Mouse (Mus musculus) heart, embryonic 12.5 days (tissue): ENCODE results near the gene Ndc80. TPM values are rescaled to one million over a fixed set of nuclear protein-coding genes. Genes with fewer than 3 reads are reported as not detected.
"Not testable (repeated sequence)": the region's sequence is repeated elsewhere in the genome, so short reads cannot be mapped to it uniquely, and the experiment has no call there.

Experiments used
- ATAC-seq: fragments of 200-750 bp; cut with Nextera tagmentation; 2 replicates; pipeline ENCODE4 v1.8.0; 2017; ENCODE audit warnings: moderate TSS enrichment, moderate library complexity; ENCODE audit not compliant: insufficient number of reproducible peaks, low FRiP score
- H3K27ac ChIP-seq: fragments of 300-500 bp; sonication (generic); 2 replicates; pipeline ENCODE4 v1.5.1; 2016; ENCODE audit warnings: mild to moderate bottlenecking, moderate library complexity; ENCODE audit not compliant: poor library complexity, severe bottlenecking
- H3K27me3 ChIP-seq: fragments of 300-500 bp; sonication (generic); replicated peaks from 2 replicates; pipeline ENCODE4 v1.6.1; 2016; ENCODE audit warnings: mild to moderate bottlenecking, moderate library complexity
- H3K36me3 ChIP-seq: fragments of 300-500 bp; sonication (generic); 2 replicates; pipeline ENCODE4 v1.6.1; 2016; ENCODE audit warnings: mild to moderate bottlenecking, moderate library complexity
- H3K4me1 ChIP-seq: fragments of 300-500 bp; sonication (generic); replicated peaks from 2 replicates; pipeline ENCODE4 v1.6.1; 2016; ENCODE audit warnings: mild to moderate bottlenecking
- H3K4me2 ChIP-seq: fragments of 300-500 bp; sonication (generic); 2 replicates; pipeline ENCODE4 v1.6.1; 2016; ENCODE audit warnings: mild to moderate bottlenecking, moderate library complexity
- H3K4me3 ChIP-seq: fragments of 300-500 bp; sonication (generic); 2 replicates; pipeline ENCODE4 v1.5.1; 2016; ENCODE audit warnings: mild to moderate bottlenecking
- H3K9ac ChIP-seq: fragments of 300-500 bp; sonication (generic); 2 replicates; pipeline ENCODE4 v1.6.1; 2016; ENCODE audit warnings: mild to moderate bottlenecking, moderate library complexity
- H3K9me3 ChIP-seq: fragments of 300-500 bp; sonication (generic); replicated peaks from 2 replicates; pipeline ENCODE4 v1.6.1; 2016; ENCODE audit warnings: mild to moderate bottlenecking, moderate library complexity
- WGBS: fragments of 180-500 bp; shearing (Covaris S2); methylation state at CpG from one replicate; pipeline ENCODE4 v1.1.7; 2016; 5-methylcytosine and 5-hydroxymethylcytosine counted together
- polyA plus RNA-seq: library from polyadenylated mRNA; unstranded; fragments of >200 nt; fragmentation: Nextera tagmentation; extraction: Ambion mirVana; gene quantifications from 2 replicates; pipeline ENCODE4 v1.2.1, GENCODE M21; 2016

Ndc80 gene
- polyA plus RNA-seq, 1 experiment from 2014 or later = 38.7 TPM

- 92% methylated on average over 8 of the region's 8 CpGs for WGBS
- Histone ChIP-seq H3K27me3 (no peaks in the 10 kb centered on the region), H3K36me3 (no peaks in the 10 kb centered on the region), H3K9me3 (no peaks in the 10 kb centered on the region), H3K4me1 (peaks cover 14% of the 10 kb centered on the region), H3K9ac (no peak overlapping the region), H3K4me2 (no peak overlapping the region), H3K27ac (no peak overlapping the region), H3K4me3 (no peak overlapping the region)
- no peak for ATAC-seq
Observed at GRCm38 (mm10) chr17:71477481-71477880, 49.2 kb downstream of the Ndc80 start.

DNA sequence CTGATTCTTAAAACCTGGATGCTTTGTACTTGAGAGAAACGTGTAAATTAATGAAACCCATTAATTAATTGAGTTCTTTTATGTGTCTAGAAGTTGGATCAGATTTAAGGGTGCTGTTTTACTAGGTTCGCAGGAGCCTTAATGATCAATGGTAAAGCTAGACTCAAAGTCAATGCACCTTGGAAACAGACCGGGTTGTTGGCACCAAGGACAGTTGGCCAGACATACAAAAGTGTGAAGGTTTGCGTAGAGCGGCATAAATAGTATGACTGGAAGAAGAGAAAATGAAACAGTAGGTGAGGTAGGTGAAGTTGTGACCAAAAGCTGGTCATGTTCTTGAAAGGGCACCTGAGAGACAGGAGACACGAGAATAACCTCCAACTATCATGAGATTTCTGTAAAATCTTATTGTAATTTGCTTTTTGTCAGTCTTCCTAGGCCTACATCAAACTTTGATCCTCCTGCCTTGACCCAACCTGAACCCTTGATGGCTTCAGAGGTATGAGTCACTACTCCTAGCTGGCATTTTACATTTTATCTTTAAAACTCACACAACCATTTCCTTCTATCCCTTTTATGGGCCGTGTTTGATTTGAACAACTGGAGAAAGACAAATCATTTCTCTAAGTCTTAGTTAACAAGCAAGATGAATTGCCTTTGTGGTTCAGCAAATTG is 50.2 kb downstream of the Ndc80 start:
- H3K9ac ChIP-seq = peak overlapping the region; percentile 90; the same call in 1 of the 2 replicates
- ATAC-seq = no peak

DNA sequence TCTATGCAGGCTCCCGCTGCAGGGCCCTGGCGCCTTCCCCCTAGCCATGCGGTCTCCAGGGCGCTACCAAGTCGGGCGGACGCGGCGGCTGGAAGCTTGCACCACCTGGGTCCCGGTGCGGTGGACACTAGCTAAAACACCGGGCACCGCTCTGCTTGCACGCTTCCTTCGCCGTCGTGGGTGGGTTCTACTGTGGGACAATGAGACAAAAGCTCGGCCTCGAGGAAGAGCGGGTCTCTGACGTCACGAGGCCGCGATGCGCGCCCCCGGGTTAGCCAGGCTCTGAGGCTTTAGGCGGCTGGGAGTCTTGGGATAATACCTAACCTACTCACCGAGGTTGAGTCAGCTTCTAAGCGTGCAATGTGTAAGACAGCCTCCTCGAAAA is 51.0 kb downstream of the Ndc80 start:
- under 1% methylated on average over 31 of the region's 31 CpGs for WGBS
- peak; percentile 80 for ATAC-seq
- H3K9ac ChIP-seq = peak overlapping the region; percentile 90
- no peaks in the 10 kb centered on the region for H3K36me3 ChIP-seq
- H3K27me3 ChIP-seq = no peaks in the 10 kb centered on the region
- H3K27ac ChIP-seq = peak overlapping the region; percentile 98
- peaks cover 17% of the 10 kb centered on the region for H3K4me1 ChIP-seq
- H3K9me3 ChIP-seq = no peaks in the 10 kb centered on the region
- H3K4me3 ChIP-seq = peak overlapping the region; percentile 82
- peak overlapping the region; percentile 84 for H3K4me2 ChIP-seq

More for the DNA sequence above, 50.2 kb downstream of the Ndc80 start:
- Histone ChIP-seq H3K27ac (no peak overlapping the region), H3K36me3 (no peaks in the 10 kb centered on the region), H3K9me3 (no peaks in the 10 kb centered on the region), H3K4me2 (peak overlapping the region; percentile 84), H3K4me3 (peak overlapping the region; percentile 82; the same call in 1 of the 2 replicates), H3K27me3 (no peaks in the 10 kb centered on the region), H3K4me1 (peaks cover 17% of the 10 kb centered on the region)
- WGBS = 79% methylated on average over 7 of the region's 7 CpGs

DNA sequence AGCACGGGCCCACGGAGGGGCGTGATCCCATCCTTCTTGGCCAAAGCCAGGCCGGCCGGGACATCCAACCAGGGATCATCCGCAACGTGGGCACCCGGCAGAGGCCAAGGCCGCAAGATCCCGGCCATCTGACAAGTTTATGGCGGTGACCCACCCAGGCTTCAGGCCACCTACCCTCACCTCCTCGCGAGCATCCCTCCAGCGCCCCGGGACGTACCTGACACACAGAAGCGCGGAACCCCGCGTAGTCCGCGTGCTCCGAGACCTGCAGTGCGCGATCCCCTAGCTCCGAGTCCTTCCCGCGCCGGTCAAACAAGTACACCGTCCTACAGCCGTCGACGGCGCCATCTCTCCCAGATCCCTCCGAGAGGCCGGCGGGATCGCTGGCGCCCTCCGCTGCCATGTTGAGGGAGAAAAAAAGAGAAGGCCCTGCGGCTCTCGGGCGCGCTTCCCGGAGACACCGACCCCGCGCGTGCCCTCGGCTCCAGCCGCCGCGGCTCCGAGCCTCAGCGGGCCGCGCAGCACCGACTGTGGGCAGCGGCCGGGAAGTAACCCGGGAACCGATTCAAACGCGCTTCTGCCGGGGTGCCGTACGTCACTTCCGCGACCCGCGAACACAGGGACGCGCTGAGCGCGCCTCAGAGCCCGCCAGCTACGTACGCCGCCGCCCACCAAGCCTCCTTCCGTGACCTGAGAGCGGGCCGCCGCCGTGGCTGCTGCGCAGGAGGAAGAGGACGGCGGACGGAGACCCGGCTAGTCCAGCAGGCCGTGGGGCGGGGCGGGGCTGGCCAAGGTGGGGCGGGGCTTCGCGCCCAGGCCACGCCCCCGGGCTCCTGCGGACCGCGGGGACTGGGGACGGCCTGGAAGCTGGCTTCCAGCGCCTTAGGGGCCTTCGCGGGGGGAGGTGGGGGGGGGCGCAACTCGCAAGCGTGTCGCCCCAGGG is 51.6 kb downstream of the Ndc80 start, which contains the start of gene Smchd1:
Gene Smchd1 (minus strand): TSS at position 582 of the 943 bp plus-strand sequence.
- under 1% methylated on average over 102 of the region's 109 CpGs for WGBS

DNA sequence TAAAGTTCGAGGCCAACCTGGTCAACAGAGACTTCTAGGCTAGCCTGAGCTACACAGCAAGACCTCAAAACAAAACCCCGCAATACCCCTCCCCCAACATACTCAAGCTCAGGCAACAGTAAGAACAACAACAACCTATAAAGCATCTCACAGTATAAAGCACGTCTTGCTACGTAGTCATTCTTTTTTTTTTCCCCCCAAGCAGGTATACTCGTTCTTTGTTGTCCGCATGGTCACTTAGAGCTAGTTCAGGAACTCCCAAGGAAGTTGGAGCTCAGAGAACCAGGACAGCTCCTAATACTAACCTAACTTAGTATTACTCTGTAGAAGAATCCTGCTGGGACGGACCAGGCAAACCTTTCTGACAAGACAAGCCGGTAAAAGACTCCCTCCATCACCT is 52.5 kb downstream of the Ndc80 start:
- no peak for ATAC-seq
- no peaks in the 10 kb centered on the region for H3K27me3 ChIP-seq
- no peaks in the 10 kb centered on the region for H3K36me3 ChIP-seq
- H3K4me2 ChIP-seq = peak overlapping the region; percentile 84
- no peaks in the 10 kb centered on the region for H3K9me3 ChIP-seq
- peak overlapping the region; percentile 98; the same call in 1 of the 2 replicates for H3K27ac ChIP-seq
- 17% methylated on average over 8 of the region's 8 CpGs for WGBS
- H3K9ac ChIP-seq = peak overlapping the region; percentile 90
- H3K4me3 ChIP-seq = peak overlapping the region; percentile 82
- peaks cover 17% of the 10 kb centered on the region for H3K4me1 ChIP-seq

More for the DNA sequence above, 51.6 kb downstream of the Ndc80 start, which contains the start of gene Smchd1:
- Histone ChIP-seq H3K36me3 (no peaks in the 10 kb centered on the region), H3K4me1 (peaks cover 17% of the 10 kb centered on the region), H3K4me3 (peak within 1 kb of the TSS; percentile 82), H3K27me3 (no peaks in the 10 kb centered on the region), H3K27ac (peak within 1 kb of the TSS; percentile 98), H3K4me2 (peak within 1 kb of the TSS; percentile 84), H3K9me3 (no peaks in the 10 kb centered on the region), H3K9ac (peak within 1 kb of the TSS; percentile 90)
- ATAC-seq = peak; percentile 96

GRCm38 (mm10) chr17:71471261-71471660 is 55.4 kb downstream of the Ndc80 start:
- no peak for ATAC-seq
- Histone ChIP-seq H3K9ac (no peak overlapping the region), H3K4me3 (no peak overlapping the region), H3K27me3 (no peaks in the 10 kb centered on the region), H3K4me2 (no peak overlapping the region), H3K36me3 (no peaks in the 10 kb centered on the region), H3K27ac (no peak overlapping the region), H3K4me1 (peaks cover 16% of the 10 kb centered on the region), H3K9me3 (no peaks in the 10 kb centered on the region)
- WGBS = 67% methylated on average over 2 of the region's 2 CpGs

- Histone ChIP-seq H3K4me1 (no peaks in the 10 kb centered on the region), H3K4me2 (no peak overlapping the region), H3K9ac (no peak overlapping the region), H3K27ac (no peak overlapping the region), H3K9me3 (no peaks in the 10 kb centered on the region), H3K36me3 (peaks cover 54% of the 10 kb centered on the region), H3K27me3 (no peaks in the 10 kb centered on the region), H3K4me3 (no peak overlapping the region)
- WGBS = 96% methylated on average over 3 of the region's 3 CpGs
- ATAC-seq = no peak
Observed at GRCm38 (mm10) chr17:71460312-71460711, 66.3 kb downstream of the Ndc80 start.

DNA sequence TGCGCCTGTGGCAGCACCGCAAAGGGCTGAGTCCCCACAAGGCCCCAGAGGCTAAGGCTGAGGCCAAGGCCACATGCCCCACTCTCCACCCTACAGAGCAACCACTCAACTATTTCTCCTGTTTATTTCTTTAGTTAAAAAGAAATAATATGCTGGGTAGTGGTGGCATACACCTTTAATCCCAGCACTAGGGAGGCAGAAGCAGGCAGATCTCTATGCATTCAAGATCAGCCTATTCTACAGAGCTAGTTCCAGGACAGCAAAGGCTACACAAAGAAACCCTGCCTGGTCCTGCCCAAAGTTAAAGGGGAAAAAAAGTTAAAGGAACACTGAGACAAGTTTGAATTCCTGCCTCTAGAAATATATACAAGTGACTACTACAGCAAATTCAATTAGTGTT is 66.8 kb downstream of the Ndc80 start, which contains the start of gene Gm4707:
Gene Gm4707 (minus strand): TSS at position 101 of the 400 bp plus-strand sequence.
- H3K27ac ChIP-seq = no peak within 1 kb of the TSS
- no peaks in the 10 kb centered on the region for H3K9me3 ChIP-seq
- peaks cover 56% of the 10 kb centered on the region for H3K36me3 ChIP-seq
- WGBS = 92% methylated on average over 2 of the region's 2 CpGs
- no peak within 1 kb of the TSS for H3K4me3 ChIP-seq
- no peak for ATAC-seq
- H3K4me2 ChIP-seq = no peak within 1 kb of the TSS
- H3K9ac ChIP-seq = no peak within 1 kb of the TSS
- H3K27me3 ChIP-seq = no peaks in the 10 kb centered on the region
- H3K4me1 ChIP-seq = no peaks in the 10 kb centered on the region

DNA sequence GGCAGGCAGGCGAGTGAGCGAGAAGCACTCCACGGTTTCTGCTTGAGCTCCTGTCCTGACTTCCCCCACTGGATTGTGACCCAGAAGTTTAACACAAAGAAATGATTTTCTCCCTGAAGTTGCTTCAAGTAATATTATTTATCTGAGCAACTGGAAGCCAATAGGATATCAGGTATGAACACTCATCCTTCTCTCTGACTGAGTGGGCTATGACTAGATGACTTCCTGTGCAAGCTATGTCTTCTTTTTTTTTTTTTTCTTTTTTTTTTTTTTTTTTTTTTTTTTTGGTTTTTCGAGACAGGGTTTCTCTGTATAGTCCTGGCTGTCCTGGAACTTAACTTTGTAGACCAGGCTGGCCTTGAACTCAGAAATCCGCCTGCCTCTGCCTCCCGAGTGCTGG is 69.3 kb downstream of the Ndc80 start:
- H3K4me1 ChIP-seq, H3K4me2 ChIP-seq, H3K27ac ChIP-seq, ATAC-seq, H3K9ac ChIP-seq, H3K4me3 ChIP-seq, H3K9me3 ChIP-seq, H3K27me3 ChIP-seq: not testable (repeated sequence)
- H3K36me3 ChIP-seq = peaks cover 50% of the 10 kb centered on the region
- 91% methylated on average over 6 of the region's 6 CpGs for WGBS
